Mouse (Mus musculus) T-helper 2 cell (primary cell): Measurements from ENCODE around the gene Spo11.

Experiments
- in situ Hi-C: fragments of 300-600 bp; cut with MboI, MseI; formaldehyde crosslinking; loops from one replicate; pipeline ENCODE4 v1.15.1; 2025; ENCODE audit warnings: high pct_unique_total_duplicates

The Spo11 gene

DNA sequence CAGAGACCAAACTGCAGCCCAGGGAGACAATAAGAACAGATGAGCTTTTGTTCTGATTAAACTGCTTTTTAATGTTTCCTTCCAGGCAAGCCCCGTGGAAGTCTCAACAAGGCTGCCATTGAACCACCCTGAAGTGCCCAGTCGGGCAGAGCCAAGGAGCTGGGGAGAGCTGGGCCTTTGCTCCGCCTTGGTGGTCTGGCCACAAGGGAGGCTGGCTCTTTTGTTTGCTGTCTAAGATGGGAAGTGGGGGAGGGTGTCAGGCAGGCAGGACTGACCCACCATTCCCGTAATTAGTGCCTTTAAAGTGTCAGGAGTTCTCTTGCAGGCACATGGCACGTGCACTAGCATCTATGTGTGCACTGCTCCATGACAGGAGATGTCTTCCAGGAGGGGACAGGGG, 18.9 kb upstream of the Spo11 start:
- in situ Hi-C loops: no loop called here

DNA sequence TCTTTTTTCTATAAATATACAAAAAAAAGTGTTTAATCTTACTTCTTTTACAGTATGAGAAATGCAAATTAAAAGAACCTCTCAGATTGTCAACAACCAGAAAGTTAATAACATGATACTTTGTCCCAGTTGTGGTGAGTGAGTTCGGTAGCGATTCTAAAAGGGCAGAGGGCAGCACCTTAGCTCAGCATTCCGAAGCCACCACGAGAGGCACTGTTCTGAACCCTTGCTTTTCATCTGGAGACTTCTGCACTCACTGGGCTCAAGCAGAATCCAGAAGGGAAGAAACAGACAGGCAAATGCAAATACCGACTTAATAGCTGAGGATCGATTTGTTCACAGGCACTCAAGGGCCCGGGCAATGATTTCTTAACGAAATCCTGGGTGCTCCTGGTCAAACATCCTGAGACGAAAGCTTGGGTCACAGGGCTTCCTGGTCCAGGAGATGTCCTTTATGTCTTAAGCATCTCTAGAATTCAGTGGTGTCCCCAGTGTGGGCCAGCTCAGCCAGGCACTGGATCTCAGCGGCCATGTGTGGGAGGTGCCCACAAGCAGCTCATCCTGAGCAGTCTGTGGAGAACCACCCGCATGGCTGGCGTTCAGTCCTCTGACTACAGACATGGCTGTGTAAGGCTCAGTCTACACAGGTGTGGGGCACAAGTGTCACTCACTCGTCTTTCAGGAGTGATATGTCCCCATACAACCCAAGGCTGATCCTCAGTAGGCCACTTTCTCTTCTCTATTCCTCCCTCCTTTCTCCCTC, 18.3 kb upstream of the Spo11 start:
- in situ Hi-C loops: no loop called here

- in situ Hi-C loops: no loop called here
Measured at GRCm38 (mm10) chr2:172960350-172960749, 17.1 kb upstream of the Spo11 start.

- in situ Hi-C loops: no loop called here
Measured at GRCm38 (mm10) chr2:172961211-172961610, 16.3 kb upstream of the Spo11 start.

GRCm38 (mm10) chr2:172965249-172965648, 12.3 kb upstream of the Spo11 start:
- in situ Hi-C loops: no loop called here

- in situ Hi-C loops: no loop called here
Measured at GRCm38 (mm10) chr2:172966480-172966879, 11.0 kb upstream of the Spo11 start.

- in situ Hi-C loops: loop anchor here (10.0 kb wide), 1 partner anchor 603 kb away; the partner anchor contains the start of gene Ankrd60
Measured at GRCm38 (mm10) chr2:172971865-172972264, 5.6 kb upstream of the Spo11 start.

DNA sequence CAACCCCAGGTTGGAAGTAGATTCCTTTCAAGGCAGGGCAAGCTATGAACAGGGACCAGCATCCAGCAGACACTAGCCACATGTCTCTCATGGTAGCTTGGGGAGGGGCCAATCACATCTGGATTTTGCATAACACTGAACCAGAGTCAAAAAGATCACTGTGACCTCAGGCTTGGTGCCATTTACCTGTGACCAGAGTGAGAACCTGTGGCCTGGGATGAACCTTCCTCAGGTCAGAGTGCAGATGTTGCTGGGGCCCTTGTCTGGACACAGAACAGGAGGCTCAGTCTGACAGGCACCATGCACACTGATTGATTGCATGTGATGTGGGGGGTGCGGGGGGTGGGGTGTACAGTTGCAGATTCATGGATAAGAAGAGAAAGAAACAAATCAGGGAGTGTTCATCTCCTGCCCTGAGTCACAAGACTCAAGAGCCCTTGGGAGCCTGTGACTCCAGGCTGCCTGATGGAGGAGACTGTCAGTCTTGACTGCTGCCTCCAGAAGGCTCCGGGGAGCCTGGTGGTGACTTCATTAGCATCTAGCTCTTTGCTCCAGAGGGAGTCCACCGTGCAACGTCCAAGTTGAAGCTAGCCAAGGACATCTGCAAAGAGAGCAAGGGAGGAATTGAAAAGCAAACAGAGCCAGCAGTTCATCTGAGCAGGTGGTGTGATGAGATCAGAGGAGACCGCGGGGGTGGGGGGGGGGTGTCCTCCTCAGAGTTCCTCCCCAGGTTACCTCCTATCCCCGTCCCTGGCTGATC, 3.5 kb upstream of the Spo11 start:
- in situ Hi-C loops: loop anchor here (10.0 kb wide), 1 partner anchor 601 kb away; the partner anchor contains the start of gene Ankrd60

- in situ Hi-C loops: loop anchor here (10.0 kb wide), 1 partner anchor 600 kb away; the partner anchor contains the start of gene Ankrd60
Measured at GRCm38 (mm10) chr2:172974701-172975100, 2.8 kb upstream of the Spo11 start.

DNA sequence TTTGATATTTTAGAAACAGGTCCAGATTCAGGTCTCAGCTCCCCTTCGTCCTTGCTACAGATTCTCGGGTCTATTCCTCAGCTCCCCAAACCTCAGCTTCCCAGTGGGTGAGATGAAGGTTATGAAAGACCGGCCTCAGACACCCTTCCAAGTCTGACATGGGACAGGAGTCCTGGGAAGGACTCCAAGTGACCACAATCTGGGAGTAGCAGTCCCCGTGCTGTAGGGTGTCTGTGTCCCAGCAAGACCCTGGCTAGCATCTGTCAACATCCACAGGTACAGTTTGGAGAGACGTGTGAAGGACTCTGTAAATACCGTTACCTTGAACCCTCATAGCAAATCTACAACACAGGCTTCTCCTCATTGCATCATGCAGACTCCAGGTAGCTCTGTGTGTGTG, 2.3 kb upstream of the Spo11 start:
- in situ Hi-C loops: loop anchor here (10.0 kb wide), 1 partner anchor 600 kb away; the partner anchor contains the start of gene Ankrd60

GRCm38 (mm10) chr2:172976661-172977238, 750 bp upstream of the Spo11 start:
- in situ Hi-C loops: loop anchor here (10.0 kb wide), 1 partner anchor 598 kb away; the partner anchor contains the start of gene Ankrd60

GRCm38 (mm10) chr2:172978131-172978633, 682 bp downstream of the Spo11 start:
- in situ Hi-C loops: loop anchor here (10.0 kb wide), 1 partner anchor 597 kb away; the partner anchor contains the start of gene Ankrd60

GRCm38 (mm10) chr2:172979666-172980345, 2.3 kb downstream of the Spo11 start:
- in situ Hi-C loops: loop anchor here (10.0 kb wide), 1 partner anchor 595 kb away; the partner anchor contains the start of gene Ankrd60

GRCm38 (mm10) chr2:172982776-172983561, 5.5 kb downstream of the Spo11 start:
- in situ Hi-C loops: no loop called here

DNA sequence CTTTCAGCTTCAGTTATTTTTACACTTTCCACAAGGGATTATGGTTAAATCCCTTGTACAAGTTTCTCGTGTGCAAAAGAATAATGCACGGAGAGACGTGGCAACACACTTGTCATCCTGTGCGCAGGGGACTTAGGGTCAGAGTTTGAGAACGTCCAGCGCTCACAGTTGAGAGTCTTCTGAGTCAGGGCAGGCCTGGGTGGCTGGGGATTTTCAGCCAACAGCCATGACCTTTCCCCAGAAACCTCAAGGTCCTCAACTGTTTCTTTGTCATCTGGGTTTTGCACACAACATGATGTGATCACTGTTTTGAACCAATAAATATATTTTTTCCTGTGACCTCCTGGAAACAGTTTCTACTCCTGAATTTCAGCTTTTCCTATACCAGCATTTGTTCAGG, 12.7 kb downstream of the Spo11 start:
- in situ Hi-C loops: loop anchor here (5.0 kb wide), 1 partner anchor 153 kb away; no protein-coding TSS in a partner anchor

- in situ Hi-C loops: no loop called here
Measured at GRCm38 (mm10) chr2:172996207-172996606, 18.7 kb downstream of the Spo11 start.

DNA sequence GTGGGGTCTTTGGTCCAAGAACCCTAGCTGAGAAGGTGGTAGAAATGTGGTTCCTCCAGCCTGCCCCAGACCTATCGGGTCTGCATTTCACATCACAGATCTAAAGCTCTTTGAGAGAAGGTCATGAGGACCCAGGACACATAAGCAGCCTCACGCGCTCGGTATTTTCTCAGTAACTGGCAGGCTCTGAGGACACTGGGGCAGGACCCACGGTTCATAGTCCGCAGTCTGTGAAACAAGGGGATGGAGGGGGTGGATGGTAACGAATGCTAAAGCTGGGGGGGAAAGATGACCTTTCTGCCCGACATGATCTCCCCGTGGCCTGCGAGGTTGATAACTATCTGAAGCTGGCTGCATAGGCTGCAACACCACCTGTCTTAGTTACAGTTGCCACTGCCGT, 20.2 kb downstream of the Spo11 start:
- in situ Hi-C loops: no loop called here

DNA sequence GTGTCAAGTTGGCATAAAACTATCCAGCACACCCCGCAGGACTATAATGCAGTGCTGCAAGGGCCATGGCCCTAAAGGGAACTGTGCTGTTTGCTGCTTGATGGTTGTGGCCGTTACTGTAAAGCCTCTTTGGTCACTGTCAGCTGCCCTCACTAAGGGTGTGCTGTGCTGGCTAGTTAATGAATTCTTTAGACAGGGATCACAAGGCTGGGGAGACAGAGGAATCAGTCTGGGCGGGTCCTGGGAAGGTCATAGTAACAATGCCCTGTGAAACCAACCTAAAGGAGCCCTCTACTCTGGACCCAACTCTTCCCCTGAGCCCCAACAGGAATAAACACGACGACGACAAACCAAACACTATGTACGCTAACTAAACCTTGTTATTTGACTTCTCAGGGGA, 21.0 kb downstream of the Spo11 start:
- in situ Hi-C loops: no loop called here

GRCm38 (mm10) chr2:172999630-173000284, 22.3 kb downstream of the Spo11 start, which contains the start of gene Rae1:
TSS of gene Rae1 (plus strand) at chr2:173000117.
- in situ Hi-C loops: loop anchor here (5.0 kb wide), 1 partner anchor 88 kb away; no protein-coding TSS in a partner anchor

DNA sequence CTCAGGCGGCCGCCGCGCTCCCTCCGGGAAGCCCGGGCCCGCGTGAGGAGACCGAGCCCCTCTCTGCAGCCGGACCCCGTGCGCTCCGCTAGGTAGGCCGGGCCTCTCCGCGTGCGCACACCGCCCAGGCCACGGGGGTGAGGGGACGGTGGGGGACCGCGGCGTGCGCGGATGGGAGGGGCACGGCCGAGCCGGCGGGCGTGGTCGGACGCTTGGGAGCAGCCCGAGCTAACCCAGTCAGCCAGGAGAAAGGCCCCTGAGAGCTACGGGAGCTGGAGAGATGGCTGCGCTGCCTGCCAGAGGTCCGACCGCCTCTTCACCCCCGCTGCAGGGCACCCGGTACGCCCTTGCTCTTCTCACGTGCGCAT, 22.8 kb downstream of the Spo11 start:
- in situ Hi-C loops: loop anchor here (5.0 kb wide), 1 partner anchor 87 kb away; no protein-coding TSS in a partner anchor
